Mouse (Mus musculus) right cerebral cortex, adult 2 months (tissue): ENCODE data around the gene Gm36210.

ENCODE experiments used
- DNase-seq, 2 experiments: peaks; one replicate each; pipeline ENCODE4 v3.0.0; 2021 to 2022; ENCODE audit warnings: low spot score in 2 of 2

Gm36210 gene

GRCm38 (mm10) chr7:4922931-4923565, 16.7 kb upstream of the Gm36210 start:
- DNase-seq, result peak; percentile 76 to 80

DNA sequence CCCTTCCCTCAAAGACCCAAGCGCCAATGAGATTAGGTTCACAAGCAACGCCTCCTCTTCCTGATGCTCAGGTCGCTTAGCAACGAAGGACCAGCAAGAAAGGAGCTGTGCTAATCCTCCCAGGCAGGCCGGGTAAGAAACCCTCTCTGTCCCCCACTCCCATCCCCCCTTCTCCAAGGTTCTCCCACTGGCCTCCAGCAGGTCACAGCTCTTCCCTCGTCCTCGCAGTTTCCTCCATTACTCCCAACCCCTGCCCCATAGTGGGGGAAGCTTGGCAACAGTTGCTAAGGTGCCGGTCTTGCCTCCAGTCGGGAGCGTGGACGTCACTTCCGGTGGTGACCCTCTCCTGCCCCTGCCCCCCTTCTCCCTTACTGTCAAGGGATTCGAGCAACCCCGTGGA, 16.2 kb upstream of the Gm36210 start:
- peak; percentile 89 to 90 for DNase-seq

- DNase-seq, result no peak
These were observed 15.6 kb upstream of the Gm36210 start, which contains the start of gene Nat14 for GRCm38 (mm10) chr7:4921824-4922482. Gene Nat14 (plus strand): TSS chr7:4922028.

DNA sequence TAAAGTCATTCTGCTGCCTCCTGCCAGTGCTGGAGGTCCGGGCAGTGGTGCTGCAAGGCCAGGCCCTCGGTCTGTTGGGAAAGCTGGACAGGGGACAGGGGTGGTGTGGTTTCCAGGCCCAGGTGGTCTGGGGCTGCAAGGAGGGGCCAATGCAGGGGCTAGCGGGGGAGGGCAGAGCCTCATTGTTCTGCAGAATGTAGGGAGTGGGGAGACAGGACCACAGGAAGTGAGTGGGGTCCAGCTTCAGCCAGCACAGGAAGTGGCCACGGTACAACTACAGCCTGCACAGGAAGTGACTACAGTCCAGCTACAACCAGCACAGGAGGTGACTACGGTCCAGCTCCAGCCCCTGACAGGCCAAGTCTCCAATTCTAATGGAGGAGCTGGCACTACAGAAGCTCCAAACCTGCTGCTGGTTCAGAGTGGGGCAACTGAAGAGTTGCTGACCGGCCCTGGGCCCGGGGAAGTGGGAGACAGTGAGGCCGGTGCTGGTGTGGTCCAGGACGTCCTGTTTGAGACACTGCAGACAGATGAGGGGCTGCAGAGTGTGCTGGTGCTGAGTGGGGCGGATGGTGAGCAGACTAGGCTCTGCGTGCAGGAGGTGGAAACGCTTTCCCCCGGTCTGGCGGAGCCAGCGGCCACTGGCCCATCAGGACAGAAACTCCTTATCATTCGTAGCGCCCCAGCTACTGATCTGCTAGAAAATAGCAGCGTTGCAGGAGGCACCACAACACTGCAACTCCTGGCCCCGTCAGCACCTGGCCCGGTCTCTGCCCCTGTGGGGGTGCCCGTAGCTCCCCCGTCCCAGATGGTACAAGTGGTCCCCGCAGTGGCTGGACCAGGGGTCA, 14.9 kb upstream of the Gm36210 start:
- DNase-seq, result no peak

GRCm38 (mm10) chr7:4920496-4920895, 14.2 kb upstream of the Gm36210 start:
- DNase-seq, result no peak

GRCm38 (mm10) chr7:4919971-4920370, 13.7 kb upstream of the Gm36210 start:
- DNase-seq, result no peak

- no peak for DNase-seq
These were observed 12.8 kb upstream of the Gm36210 start for GRCm38 (mm10) chr7:4919096-4919495.

DNA sequence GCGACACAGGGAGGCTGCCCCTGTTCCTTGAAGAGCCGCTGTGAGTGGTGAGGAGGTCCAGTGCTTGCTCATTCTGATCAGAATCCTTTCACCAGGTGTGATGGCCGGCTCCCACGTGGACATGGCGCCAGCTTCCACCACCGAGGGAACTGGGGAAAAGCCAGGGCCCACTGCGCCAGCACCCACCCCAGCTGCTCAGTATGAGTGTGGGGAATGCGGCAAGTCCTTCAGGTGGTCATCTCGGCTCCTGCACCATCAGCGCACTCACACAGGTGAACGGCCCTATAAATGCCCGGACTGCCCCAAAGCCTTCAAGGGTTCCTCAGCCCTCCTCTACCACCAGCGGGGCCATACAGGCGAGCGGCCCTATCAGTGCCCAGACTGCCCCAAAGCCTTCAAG, 12.4 kb upstream of the Gm36210 start:
- DNase-seq, result no peak

DNA sequence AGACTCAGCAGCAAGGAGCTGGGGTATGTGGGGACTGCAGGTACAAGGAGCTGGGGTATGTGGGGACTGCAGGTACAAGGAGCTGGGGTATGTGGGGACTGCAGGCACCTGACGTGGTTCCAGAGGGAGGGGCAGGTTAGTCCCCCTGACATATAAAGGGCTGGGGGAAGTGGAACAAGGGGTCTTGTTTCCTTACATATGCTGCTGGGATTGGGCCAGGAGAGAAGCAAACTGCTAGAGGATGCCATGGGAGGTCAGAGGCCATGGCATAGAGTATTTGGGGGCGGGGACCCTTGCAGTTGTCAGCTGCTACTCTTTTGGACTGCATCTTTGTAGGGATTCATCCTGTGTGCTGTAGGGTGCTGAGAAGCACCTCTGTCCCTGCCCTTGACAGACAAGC, 11.2 kb upstream of the Gm36210 start:
- no peak for DNase-seq

GRCm38 (mm10) chr7:4915669-4916416, 9.5 kb upstream of the Gm36210 start:
- DNase-seq, result peak in 1 of 2 experiments; percentile 60

GRCm38 (mm10) chr7:4915007-4915665, 8.8 kb upstream of the Gm36210 start, which contains the start of gene Zfp628:
Gene Zfp628 (plus strand): TSS chr7:4915217.
- peak; percentile 95 to 96 for DNase-seq

- no peak for DNase-seq
These were observed 5.9 kb upstream of the Gm36210 start for GRCm38 (mm10) chr7:4912248-4912647.

DNA sequence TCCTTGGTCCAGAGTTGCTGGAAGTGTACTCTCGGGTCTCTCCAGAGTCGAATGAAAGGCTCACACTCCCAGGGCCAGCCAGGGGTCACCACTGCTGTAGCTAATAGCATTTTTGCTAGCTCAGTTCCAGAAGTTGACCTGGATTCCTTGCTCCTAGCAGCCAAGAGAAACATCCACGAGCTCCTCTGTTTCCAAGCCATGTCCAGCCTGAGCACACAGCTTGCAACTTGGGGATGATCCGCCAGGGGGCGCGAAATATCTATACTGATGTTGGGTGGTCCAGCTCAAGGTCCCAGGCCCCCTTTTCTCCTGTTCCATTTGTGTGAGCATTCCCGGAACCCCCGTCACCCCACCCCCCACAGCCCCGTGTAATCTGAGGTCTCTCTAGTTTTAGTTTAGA, 5.2 kb upstream of the Gm36210 start:
- peak; percentile 60 to 63 for DNase-seq

DNA sequence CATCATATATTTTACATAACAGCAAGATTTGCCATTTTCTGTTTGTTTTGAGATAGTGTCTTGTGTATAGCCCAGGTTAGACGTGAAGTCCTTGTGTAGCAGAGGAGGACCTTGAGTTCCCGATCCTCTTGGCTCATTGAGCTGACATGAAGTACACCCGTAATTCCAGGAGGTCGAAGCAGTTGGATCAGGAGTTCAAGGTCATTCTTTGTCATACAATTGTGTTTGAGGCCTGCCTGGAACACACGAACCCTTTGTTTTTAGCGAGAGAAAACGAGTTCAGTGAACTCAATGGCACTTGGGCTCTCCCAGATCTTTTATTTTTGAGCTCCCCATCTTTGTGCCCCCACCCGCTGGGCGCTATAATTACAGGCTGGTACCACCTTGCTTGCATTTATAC, 3.9 kb downstream of the Gm36210 start:
- no peak for DNase-seq

DNA sequence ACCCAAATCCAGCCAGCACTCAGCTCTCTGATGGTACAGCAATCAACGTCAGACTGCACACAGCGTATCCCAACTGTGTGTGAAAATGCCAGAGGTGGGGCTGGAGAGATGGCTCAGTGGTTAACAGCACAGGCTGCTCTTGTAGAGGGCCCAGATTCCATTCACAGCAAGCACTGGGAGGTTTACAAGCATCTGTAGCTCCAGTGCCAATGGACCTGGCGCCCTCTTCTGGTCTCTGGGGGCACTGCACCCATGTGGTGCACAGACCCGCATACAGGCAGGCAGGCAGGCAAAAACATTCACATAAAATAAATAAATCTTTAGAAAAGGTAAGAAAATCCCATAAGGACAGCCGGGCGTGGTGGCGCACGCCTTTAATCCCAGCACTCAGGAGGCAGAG, 5.1 kb downstream of the Gm36210 start:
- DNase-seq, result no peak

DNA sequence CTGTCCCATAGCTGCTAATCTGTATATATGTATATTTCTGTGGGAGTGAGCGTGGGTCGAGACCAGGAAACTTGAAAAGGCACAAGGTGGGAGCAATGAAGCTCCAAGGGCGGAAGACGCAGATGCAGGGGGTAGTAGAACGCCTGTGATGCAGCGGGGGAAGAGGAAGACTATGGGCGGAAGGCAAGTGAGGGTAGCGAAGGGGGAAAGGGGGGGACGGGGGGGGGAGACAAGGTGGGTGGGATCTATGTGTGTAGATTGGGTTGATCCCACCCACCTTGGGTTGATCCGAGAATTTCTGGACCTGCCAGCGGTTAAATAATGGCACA, 5.8 kb downstream of the Gm36210 start:
- DNase-seq, result no peak

DNA sequence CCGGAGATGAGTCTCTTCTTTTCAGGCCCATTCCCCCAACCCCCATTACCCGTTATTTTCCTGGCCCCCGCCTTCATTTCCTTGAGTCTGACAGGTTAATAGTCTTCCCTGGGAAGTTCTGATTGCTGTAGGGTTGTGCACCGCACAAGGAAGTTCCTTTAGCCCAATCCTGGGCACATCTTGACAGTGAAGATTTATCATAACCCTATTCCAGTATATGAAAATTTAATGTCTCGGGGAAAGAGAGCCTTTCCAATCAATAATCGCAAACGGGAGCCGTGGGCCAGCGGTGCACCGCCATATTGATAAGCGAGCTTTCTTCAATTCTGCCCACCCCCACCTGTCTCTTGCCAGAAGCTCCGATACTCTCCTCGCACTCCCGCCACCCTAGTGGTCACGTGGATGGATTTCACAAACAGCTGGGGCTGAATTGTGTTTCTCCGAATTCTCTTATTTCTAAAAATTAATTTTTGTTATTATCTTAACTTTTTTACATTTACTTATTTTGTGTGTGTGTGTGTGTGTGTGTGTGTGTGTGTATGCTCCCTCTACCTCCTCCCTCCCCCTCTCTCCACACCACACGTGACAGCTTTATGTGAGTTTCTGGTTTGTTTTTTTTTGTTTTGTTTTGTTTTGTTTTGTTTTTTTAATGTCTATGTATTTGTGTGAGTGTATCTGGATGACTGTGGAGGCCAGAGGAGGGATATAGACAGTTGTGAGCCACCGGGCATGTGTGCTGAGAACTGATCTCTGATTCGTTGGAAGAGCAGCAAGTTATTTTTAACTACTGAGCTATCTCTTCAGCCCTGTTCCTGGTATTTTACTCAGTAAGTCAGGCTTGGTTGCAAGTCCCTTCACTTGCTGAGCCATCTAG, 6.4 kb downstream of the Gm36210 start:
- DNase-seq, result no peak

DNA sequence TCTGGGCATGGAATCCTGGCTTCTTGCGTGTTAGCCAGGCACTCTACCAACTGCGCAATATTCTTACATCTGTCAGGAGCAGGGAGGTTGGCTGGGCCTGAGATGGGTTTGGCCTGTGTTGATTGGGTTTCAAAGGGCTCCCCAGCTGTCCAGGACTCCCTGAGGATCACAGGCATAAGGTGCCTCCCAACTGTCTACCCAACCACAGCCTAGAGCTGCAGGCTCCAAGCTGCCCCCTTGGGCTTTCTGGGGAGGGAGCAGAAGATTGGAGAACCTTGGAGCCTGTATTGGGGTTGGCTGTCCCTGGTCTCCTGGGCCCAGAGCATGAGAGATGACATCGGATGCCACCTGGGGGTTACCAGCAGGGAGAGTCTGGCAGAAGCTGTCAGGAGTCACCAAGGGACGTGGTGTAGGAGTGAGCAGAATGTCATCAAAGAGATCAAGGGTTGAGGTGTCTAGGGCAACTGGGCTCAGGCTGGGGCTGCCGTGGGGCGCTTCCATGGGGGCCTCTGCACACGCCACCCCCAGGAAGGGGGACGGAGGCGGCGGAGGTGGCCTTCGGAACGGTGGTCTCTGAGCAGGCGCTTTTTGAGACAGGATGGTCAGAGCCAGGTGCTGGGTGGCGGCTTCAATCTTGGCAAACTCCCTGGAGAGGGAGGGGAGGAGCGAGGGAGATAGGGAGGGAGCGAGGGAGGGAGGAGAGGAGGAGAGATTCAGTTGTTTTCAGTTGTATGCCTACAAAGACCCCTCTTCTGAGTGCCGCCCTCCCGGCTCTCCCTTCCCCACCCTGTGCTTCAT, 7.3 kb downstream of the Gm36210 start:
- no peak for DNase-seq

DNA sequence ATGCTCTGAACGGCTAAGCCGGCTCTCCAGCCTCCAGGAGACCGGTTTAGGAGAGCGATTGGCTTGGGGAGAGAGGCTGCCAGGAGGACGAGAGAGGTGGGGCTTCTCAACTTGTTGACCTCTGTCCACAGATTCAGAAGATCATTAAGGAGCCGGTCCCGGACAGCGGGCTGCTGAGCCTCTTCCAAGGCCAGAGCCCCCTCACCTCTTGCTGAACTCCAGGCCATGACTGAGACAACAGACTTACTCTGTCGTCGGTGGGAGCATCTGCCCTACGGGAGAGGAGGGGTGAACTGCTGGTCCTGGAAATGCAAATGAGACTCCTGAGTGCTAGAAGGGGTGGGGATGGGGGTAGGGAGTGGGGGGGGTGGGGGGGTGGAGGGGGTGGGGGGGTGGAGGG, 11.1 kb downstream of the Gm36210 start:
- no peak for DNase-seq

DNA sequence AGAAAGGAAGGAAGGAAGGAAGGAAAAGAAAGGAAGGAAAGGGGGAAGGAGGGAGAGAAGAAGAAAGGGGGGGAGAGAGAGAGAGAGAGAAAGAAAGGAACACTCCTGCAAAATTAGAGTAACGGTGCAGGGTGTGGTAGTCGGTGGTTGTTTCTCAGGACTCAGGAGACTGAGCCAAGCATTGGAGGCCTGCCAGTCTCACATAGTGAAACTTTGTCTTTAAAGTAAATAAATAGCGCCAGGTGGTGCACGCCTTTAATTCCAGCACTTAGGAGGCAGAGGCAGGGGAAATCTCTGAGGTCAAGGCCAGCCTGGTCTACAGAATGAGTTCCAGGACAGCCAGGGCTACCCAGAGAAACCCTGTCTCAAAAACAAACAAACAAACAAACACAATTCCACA, 19.6 kb downstream of the Gm36210 start:
- no peak for DNase-seq
